Mouse (Mus musculus) forebrain, embryonic 16.5 days (tissue): ENCODE data around the gene Cntnap5b. TPM values are rescaled to one million over a fixed set of nuclear protein-coding genes. Genes with fewer than 3 reads are reported as not detected.

Experiments
- ATAC-seq: fragments of 200-750 bp; cut with Nextera tagmentation; 2 replicates; pipeline ENCODE4 v1.8.0; 2017; ENCODE audit warnings: mild to moderate bottlenecking, moderate library complexity
- H3K27ac ChIP-seq: fragments of 300-500 bp; sonication (generic); 2 replicates; pipeline ENCODE4 v1.5.1; 2014; ENCODE audit warnings: low read length, control low read depth
- H3K27me3 ChIP-seq: fragments of 300-500 bp; sonication (generic); replicated peaks from 2 replicates; pipeline ENCODE4 v1.6.1; 2014; ENCODE audit warnings: low read length; ENCODE audit not compliant: control insufficient read depth, insufficient read depth
- H3K36me3 ChIP-seq: fragments of 300-500 bp; sonication (generic); 2 replicates; pipeline ENCODE4 v1.6.1; 2014; ENCODE audit not compliant: control insufficient read depth, insufficient read depth
- H3K4me1 ChIP-seq: fragments of 300-500 bp; sonication (generic); replicated peaks from 2 replicates; pipeline ENCODE4 v1.6.1; 2014; ENCODE audit warnings: low read length; ENCODE audit not compliant: control insufficient read depth, insufficient read depth
- H3K4me2 ChIP-seq: fragments of 300-500 bp; sonication (generic); 2 replicates; pipeline ENCODE4 v1.6.1; 2014; ENCODE audit warnings: mild to moderate bottlenecking, low read length, control low read depth
- H3K4me3 ChIP-seq: fragments of 300-500 bp; sonication (generic); replicated peaks from 2 replicates; pipeline ENCODE4 v1.5.1; 2014; ENCODE audit warnings: mild to moderate bottlenecking, low read length, control low read depth
- H3K9ac ChIP-seq: fragments of 300-500 bp; sonication (generic); replicated peaks from 2 replicates; pipeline ENCODE4 v1.6.1; 2014; ENCODE audit warnings: low read depth, low read length, control low read depth
- H3K9me3 ChIP-seq: fragments of 300-500 bp; sonication (generic); 2 replicates; pipeline ENCODE4 v1.6.1; 2016; ENCODE audit warnings: low read length; ENCODE audit not compliant: control insufficient read depth
- whole genome bisulfite sequencing: fragments of 180-500 bp; shearing (Covaris S2); extraction: QIAGEN DNeasy Blood & Tissue Kit; methylation state at CpG from one replicate; pipeline ENCODE4 v1.1.7; 2014; 5-methylcytosine and 5-hydroxymethylcytosine counted together
- polyA plus RNA-seq: library from polyadenylated mRNA; unstranded; fragments of >200 nt; fragmentation: Nextera tagmentation; extraction: Ambion mirVana; gene quantifications from 2 replicates; pipeline ENCODE4 v1.2.1, GENCODE M21; 2015

Gene Cntnap5b
- 1.5 and 2.4 TPM in 2 replicates for polyA plus RNA-seq

GRCm38 (mm10) chr1:99772614-99773013, at the start of gene Cntnap5b:
Cntnap5b (plus strand) TSS chr1:99772765.
- Histone ChIP-seq H3K27me3 (no peaks in the 10 kb centered on the region), H3K4me1 (0 out of 2 replicates have a peak, but pooled peaks cover 2% of the 10 kb centered on the region), H3K9me3 (no peaks in the 10 kb centered on the region), H3K4me3 (peak within 1 kb of the TSS; percentile 42), H3K9ac (peak within 1 kb of the TSS; percentile 46), H3K36me3 (no peaks in the 10 kb centered on the region), H3K4me2 (peak within 1 kb of the TSS; percentile 66), H3K27ac (no peak within 1 kb of the TSS)
- 20% methylated on average over 6 of the region's 7 CpGs for WGBS
- no peak; the same call in 1 of the 2 replicates for ATAC-seq

- Histone ChIP-seq H3K27ac (no peak overlapping the region), H3K4me2 (no peak overlapping the region), H3K4me1 (no peaks in the 10 kb centered on the region), H3K9ac (no peak overlapping the region), H3K4me3 (no peak overlapping the region), H3K27me3 (no peaks in the 10 kb centered on the region), H3K36me3 (no peaks in the 10 kb centered on the region), H3K9me3 (no peaks in the 10 kb centered on the region)
- no peak for ATAC-seq
- 85% methylated on average over 1 of the region's 1 CpGs for WGBS
Measured at GRCm38 (mm10) chr1:99759996-99760395, 12.6 kb upstream of the Cntnap5b start.

GRCm38 (mm10) chr1:99772183-99772582, 382 bp upstream of the Cntnap5b start:
- WGBS = under 1% methylated on average over 19 of the region's 19 CpGs
- Histone ChIP-seq H3K4me3 (peak overlapping the region; percentile 42), H3K9ac (peak overlapping the region; percentile 46), H3K27me3 (no peaks in the 10 kb centered on the region), H3K27ac (no peak overlapping the region), H3K9me3 (no peaks in the 10 kb centered on the region), H3K4me2 (peak overlapping the region; percentile 66), H3K36me3 (no peaks in the 10 kb centered on the region), H3K4me1 (0 out of 2 replicates have a peak, but pooled peaks cover 2% of the 10 kb centered on the region)
- peak; percentile 97 for ATAC-seq

DNA sequence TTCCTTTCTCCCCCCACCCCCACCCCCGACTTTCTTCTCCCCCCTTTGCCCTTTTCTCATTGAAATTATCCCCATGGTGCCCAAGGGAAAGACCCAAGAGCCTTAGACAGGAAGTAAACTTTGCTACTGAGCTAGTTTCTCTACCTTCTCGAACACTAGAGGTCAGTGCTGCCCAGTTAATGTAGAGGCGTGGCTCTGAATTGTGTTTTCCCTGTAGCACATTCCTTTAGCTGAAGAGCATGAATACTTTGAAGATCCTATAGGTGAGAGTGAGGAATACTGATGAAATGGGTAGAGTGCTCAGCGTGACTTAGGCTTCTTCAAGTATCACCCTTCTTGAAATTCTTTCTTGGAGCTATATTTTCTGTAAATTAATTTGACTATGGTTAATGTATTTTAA, 1.6 kb downstream of the Cntnap5b start:
- Histone ChIP-seq H3K36me3 (no peaks in the 10 kb centered on the region), H3K4me2 (no peak overlapping the region), H3K9ac (no peak overlapping the region), H3K4me1 (0 out of 2 replicates have a peak, but pooled peaks cover 2% of the 10 kb centered on the region), H3K27ac (no peak overlapping the region), H3K27me3 (no peaks in the 10 kb centered on the region), H3K4me3 (peak overlapping the region; percentile 7; the same call in 1 of the 2 replicates), H3K9me3 (no peaks in the 10 kb centered on the region)
- ATAC-seq = peak; percentile 49
- 8% methylated on average over 4 of the region's 4 CpGs for WGBS

DNA sequence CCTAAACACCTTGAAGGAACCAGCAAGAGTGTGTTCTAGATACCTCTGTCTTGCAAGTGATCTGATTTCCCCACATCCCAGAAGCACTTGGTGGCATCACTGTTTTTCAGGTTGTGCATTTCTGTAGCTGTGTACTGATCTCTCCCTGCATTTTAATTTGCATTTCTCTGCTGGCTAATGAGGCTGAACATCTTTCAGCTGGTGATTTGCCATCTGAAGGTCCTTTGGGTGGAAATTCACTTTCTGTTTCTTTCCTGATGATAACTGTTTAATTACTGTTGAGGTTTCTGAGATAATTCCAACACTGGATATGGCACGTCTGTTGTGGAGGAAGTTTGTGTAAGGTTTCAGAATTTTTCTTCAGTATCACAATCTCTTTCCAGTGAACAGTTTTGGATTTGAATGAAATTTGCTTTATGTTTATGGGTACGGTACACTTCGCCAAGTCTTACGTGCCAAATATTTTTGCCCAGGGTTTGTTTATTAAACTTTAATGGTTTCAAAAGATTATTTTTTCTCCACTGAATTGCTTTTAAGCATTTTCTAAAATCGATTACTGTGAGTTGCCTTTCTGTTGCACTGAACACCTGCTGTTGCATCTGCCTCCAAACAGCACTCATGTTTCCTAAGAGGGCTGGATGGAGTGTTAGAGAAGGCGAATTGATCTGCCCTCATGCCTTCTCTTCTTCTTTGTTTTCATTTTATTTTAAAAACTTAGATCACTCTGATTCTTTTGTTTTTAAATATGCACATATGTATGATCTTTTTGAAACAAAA, 41.0 kb downstream of the Cntnap5b start:
- no peaks in the 10 kb centered on the region for H3K27me3 ChIP-seq
- no peak overlapping the region for H3K9ac ChIP-seq
- no peaks in the 10 kb centered on the region for H3K9me3 ChIP-seq
- no peak overlapping the region for H3K27ac ChIP-seq
- H3K36me3 ChIP-seq = no peaks in the 10 kb centered on the region
- WGBS = 69% methylated on average over 6 of the region's 6 CpGs
- H3K4me1 ChIP-seq = no peaks in the 10 kb centered on the region
- no peak overlapping the region for H3K4me3 ChIP-seq
- no peak for ATAC-seq
- no peak overlapping the region for H3K4me2 ChIP-seq

- Histone ChIP-seq H3K4me1 (no peaks in the 10 kb centered on the region), H3K4me3 (no peak overlapping the region), H3K9me3 (no peaks in the 10 kb centered on the region), H3K36me3 (no peaks in the 10 kb centered on the region), H3K9ac (no peak overlapping the region), H3K4me2 (no peak overlapping the region), H3K27ac (no peak overlapping the region), H3K27me3 (no peaks in the 10 kb centered on the region)
- no peak for ATAC-seq
- 93% methylated on average over 3 of the region's 3 CpGs for WGBS
Measured at GRCm38 (mm10) chr1:99872344-99872743, 99.8 kb downstream of the Cntnap5b start.

DNA sequence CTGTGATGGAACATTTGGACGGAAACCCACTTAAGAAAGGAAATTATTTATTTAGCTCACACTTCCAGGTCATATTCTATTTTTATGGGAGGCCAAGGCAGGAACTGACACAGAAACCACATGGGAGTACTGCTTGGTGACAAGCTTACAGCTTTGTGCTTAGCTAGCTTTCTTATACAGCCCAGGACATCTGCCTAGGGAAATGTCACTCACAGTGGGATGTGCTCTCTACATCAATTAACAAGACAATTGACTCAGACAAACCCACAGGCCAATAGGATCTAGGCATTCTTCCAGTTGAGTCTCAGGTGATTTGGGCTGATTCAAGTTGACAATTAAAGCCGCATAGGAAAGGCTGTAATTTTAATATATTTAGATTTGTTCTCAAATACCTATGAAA, 135.2 kb downstream of the Cntnap5b start:
- Histone ChIP-seq H3K27ac (no peak overlapping the region), H3K9me3 (no peaks in the 10 kb centered on the region), H3K9ac (no peak overlapping the region), H3K27me3 (no peaks in the 10 kb centered on the region), H3K4me2 (no peak overlapping the region), H3K4me3 (no peak overlapping the region), H3K36me3 (no peaks in the 10 kb centered on the region), H3K4me1 (no peaks in the 10 kb centered on the region)
- no peak for ATAC-seq
- whole genome bisulfite sequencing = 59% methylated on average over 2 of the region's 2 CpGs

DNA sequence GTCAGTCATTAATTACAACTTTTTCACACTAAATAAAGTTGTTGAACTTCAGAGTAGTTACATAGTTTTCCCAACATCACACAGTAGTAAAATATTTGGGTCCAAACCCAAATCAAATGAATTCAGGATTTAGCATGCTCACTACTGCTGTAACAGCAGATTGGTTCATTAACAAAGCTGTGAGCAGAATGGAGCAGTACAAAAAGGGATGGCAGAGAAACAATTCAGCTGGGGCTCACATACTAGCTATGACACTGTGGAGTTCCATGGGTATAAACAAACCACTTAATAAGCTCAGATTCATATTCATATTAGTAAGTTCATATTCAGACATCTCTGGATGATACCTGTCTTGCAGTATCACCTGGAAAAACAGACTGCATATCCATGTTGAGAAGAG, 170.9 kb downstream of the Cntnap5b start:
- Histone ChIP-seq H3K4me3 (no peak overlapping the region), H3K36me3 (no peaks in the 10 kb centered on the region), H3K9ac (no peak overlapping the region), H3K9me3 (no peaks in the 10 kb centered on the region), H3K27ac (no peak overlapping the region), H3K4me2 (no peak overlapping the region), H3K27me3 (no peaks in the 10 kb centered on the region), H3K4me1 (no peaks in the 10 kb centered on the region)
- no peak for ATAC-seq

DNA sequence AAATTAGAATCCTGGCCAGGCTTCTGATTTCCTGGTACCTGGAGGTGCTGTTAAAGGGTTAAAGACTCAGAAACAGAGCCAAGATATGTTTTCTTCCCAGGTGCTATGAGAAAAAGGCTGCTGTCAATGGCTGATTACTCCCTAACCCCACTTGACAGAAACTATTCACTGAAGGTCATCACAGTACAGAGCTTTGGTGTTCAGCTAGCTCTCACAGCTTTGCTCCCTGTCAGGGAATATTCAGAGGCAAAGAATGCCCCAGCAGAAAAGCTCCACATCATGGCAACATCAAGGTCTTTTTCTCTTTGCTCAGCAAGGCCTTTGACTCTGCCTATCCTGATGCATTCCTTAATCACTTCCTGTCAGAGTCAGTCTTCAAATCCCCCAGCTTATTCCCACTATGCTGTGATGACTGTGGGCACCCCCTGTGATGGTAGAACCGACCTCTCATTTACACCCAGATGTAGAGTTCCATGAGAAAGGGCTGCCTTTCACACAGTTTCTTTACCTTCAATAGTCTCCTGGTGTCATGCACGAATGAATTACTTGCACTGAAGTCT, 186.9 kb downstream of the Cntnap5b start:
- Histone ChIP-seq H3K4me1 (no peaks in the 10 kb centered on the region), H3K27ac (no peak overlapping the region), H3K9ac (no peak overlapping the region), H3K9me3 (no peaks in the 10 kb centered on the region), H3K4me2 (no peak overlapping the region), H3K4me3 (no peak overlapping the region), H3K27me3 (no peaks in the 10 kb centered on the region), H3K36me3 (no peaks in the 10 kb centered on the region)
- WGBS = 4% methylated on average over 2 of the region's 2 CpGs
- no peak for ATAC-seq
